Mouse (Mus musculus): ENCODE measurements around the gene Clns1a.

DNA sequence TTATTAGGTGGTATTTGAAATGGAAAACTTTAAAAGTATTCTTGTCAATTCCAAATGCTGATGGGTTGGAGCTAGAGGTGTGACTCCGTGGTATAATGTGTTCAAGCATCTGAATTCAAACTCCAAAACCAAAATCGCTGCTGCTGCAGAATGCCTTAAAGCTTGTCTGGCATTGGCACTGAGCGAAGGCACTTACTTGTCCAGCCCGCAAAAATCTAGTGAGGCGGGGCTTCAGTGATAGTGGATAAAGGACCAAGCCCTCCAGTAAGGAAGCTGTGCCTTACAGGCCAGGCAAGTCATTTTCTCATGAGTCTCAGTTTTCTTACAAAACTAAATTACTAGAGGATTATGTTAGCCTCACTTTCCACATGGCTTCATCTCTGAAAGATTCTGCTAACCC is 11.4 kb downstream of the Clns1a start:
- no peak for TF ChIP-seq CTCF (conservative IDR thresholded peaks at IDR 0.05; ENCODE audit: low read length)
- TF ChIP-seq NANOG (IDR thresholded peaks at IDR 0.05; ENCODE audit: borderline replicate concordance, low read length): no peak
- no peak for TF ChIP-seq POU5F1 (IDR thresholded peaks at IDR 0.05; ENCODE audit: borderline replicate concordance, low read length)

Data from E14TG2a.4 (cell line).